Mouse (Mus musculus) liver, embryonic 16.5 days (tissue): ENCODE results near the gene Pabpc4. TPM values are rescaled to one million over a fixed set of nuclear protein-coding genes. Genes with fewer than 3 reads are reported as not detected.
A peak's percentile ranks its signal among the peaks of the same experiment; 100 is the strongest.

ENCODE experiments used
- ATAC-seq: fragments of 200-750 bp; cut with Nextera tagmentation; 2 replicates; pipeline ENCODE4 v1.8.0; 2017; ENCODE audit warnings: low read depth, mild to moderate bottlenecking, moderate number of reproducible peaks, moderate library complexity
- H3K27ac ChIP-seq: fragments of 300-500 bp; sonication (generic); 2 replicates; pipeline ENCODE4 v1.5.1; 2014; ENCODE audit warnings: mild to moderate bottlenecking, low read length
- H3K27me3 ChIP-seq: fragments of 300-500 bp; sonication (generic); 2 replicates; pipeline ENCODE4 v1.6.1; 2014; ENCODE audit warnings: low read depth, low read length, mixed read lengths; ENCODE audit not compliant: control insufficient read depth, insufficient read depth
- H3K36me3 ChIP-seq: fragments of 300-500 bp; sonication (generic); 2 replicates; pipeline ENCODE4 v1.6.1; 2014; ENCODE audit warnings: mild to moderate bottlenecking; ENCODE audit not compliant: control insufficient read depth, insufficient read depth
- H3K4me1 ChIP-seq: fragments of 300-500 bp; sonication (generic); 2 replicates; pipeline ENCODE4 v1.6.1; 2014; ENCODE audit warnings: low read depth, low read length, mixed read lengths; ENCODE audit not compliant: control insufficient read depth
- H3K4me2 ChIP-seq: fragments of 300-500 bp; sonication (generic); 2 replicates; pipeline ENCODE4 v1.6.1; 2014; ENCODE audit warnings: low read depth, low read length, mixed read lengths
- H3K4me3 ChIP-seq: fragments of 300-500 bp; sonication (generic); 2 replicates; pipeline ENCODE4 v1.5.1; 2014; ENCODE audit warnings: low read depth, mild to moderate bottlenecking, low read length
- H3K9ac ChIP-seq: fragments of 300-500 bp; sonication (generic); 2 replicates; pipeline ENCODE4 v1.6.1; 2014; ENCODE audit warnings: low read depth, low read length
- H3K9me3 ChIP-seq: fragments of 300-500 bp; sonication (generic); replicated peaks from 2 replicates; pipeline ENCODE4 v1.6.1; 2016; ENCODE audit warnings: low read length; ENCODE audit not compliant: control insufficient read depth
- WGBS: fragments of 180-500 bp; shearing (Covaris S2); extraction: QIAGEN DNeasy Blood & Tissue Kit; methylation state at CpG from one replicate; pipeline ENCODE4 v1.1.7; 2014; ENCODE audit not compliant: insufficient replicate concordance; 5-methylcytosine and 5-hydroxymethylcytosine counted together
- polyA plus RNA-seq: library from polyadenylated mRNA; unstranded; fragments of >200 nt; fragmentation: Nextera tagmentation; extraction: Ambion mirVana; gene quantifications from 2 replicates; pipeline ENCODE4 v1.2.1, GENCODE M21; 2015

Pabpc4 gene
- polyA plus RNA-seq, 1 experiment from 2014 or later: 73.8 TPM

GRCm38 (mm10) chr4:123228270-123228669, 33.9 kb upstream of the Pabpc4 start:
- no peak overlapping the region for H3K27ac ChIP-seq
- peaks cover 8% of the 10 kb centered on the region for H3K27me3 ChIP-seq
- H3K9me3 ChIP-seq: no peaks in the 10 kb centered on the region
- WGBS: 18% methylated on average over 2 of the region's 2 CpGs
- no peak overlapping the region for H3K9ac ChIP-seq
- ATAC-seq: no peak
- H3K36me3 ChIP-seq: no peaks in the 10 kb centered on the region
- H3K4me3 ChIP-seq: no peak overlapping the region
- no peaks in the 10 kb centered on the region for H3K4me1 ChIP-seq
- no peak overlapping the region for H3K4me2 ChIP-seq

GRCm38 (mm10) chr4:123229166-123229565, 33.0 kb upstream of the Pabpc4 start:
- WGBS: 47% methylated on average over 11 of the region's 11 CpGs
- peaks cover 17% of the 10 kb centered on the region for H3K27me3 ChIP-seq
- no peak overlapping the region for H3K4me2 ChIP-seq
- no peaks in the 10 kb centered on the region for H3K4me1 ChIP-seq
- no peak overlapping the region for H3K9ac ChIP-seq
- H3K4me3 ChIP-seq: no peak overlapping the region
- no peak overlapping the region for H3K27ac ChIP-seq
- H3K36me3 ChIP-seq: no peaks in the 10 kb centered on the region
- no peak for ATAC-seq
- no peaks in the 10 kb centered on the region for H3K9me3 ChIP-seq

- WGBS: 19% methylated on average over 3 of the region's 3 CpGs
- Histone ChIP-seq H3K27ac (no peak overlapping the region), H3K36me3 (no peaks in the 10 kb centered on the region), H3K4me2 (no peak overlapping the region), H3K27me3 (peaks cover 29% of the 10 kb centered on the region), H3K4me3 (no peak overlapping the region), H3K9ac (no peak overlapping the region), H3K9me3 (no peaks in the 10 kb centered on the region), H3K4me1 (no peaks in the 10 kb centered on the region)
- ATAC-seq: no peak
Measured at GRCm38 (mm10) chr4:123232841-123233240, 29.3 kb upstream of the Pabpc4 start.

GRCm38 (mm10) chr4:123233492-123234084, 28.6 kb upstream of the Pabpc4 start, which contains the start of gene Heyl:
Gene Heyl, plus strand, starts transcription at chr4:123233556.
- Histone ChIP-seq H3K9ac (peak within 1 kb of the TSS; percentile 32; the same call in 1 of the 2 replicates), H3K27ac (no peak within 1 kb of the TSS), H3K4me3 (peak within 1 kb of the TSS; percentile 50), H3K4me1 (no peaks in the 10 kb centered on the region), H3K36me3 (no peaks in the 10 kb centered on the region), H3K27me3 (peaks cover 36% of the 10 kb centered on the region), H3K4me2 (peak within 1 kb of the TSS; percentile 61), H3K9me3 (no peaks in the 10 kb centered on the region)
- WGBS: 4% methylated on average over 52 of the region's 52 CpGs
- peak; percentile 64 for ATAC-seq

- H3K36me3 ChIP-seq: no peaks in the 10 kb centered on the region
- no peaks in the 10 kb centered on the region for H3K9me3 ChIP-seq
- ATAC-seq: no peak
- H3K9ac ChIP-seq: no peak overlapping the region
- H3K4me2 ChIP-seq: no peak overlapping the region
- WGBS: 56% methylated on average over 9 of the region's 9 CpGs
- no peak overlapping the region for H3K4me3 ChIP-seq
- H3K4me1 ChIP-seq: no peaks in the 10 kb centered on the region
- H3K27me3 ChIP-seq: peaks cover 60% of the 10 kb centered on the region
- H3K27ac ChIP-seq: no peak overlapping the region
Measured at GRCm38 (mm10) chr4:123235835-123236430, 26.2 kb upstream of the Pabpc4 start.

- H3K9ac ChIP-seq: no peak overlapping the region
- H3K4me1 ChIP-seq: no peaks in the 10 kb centered on the region
- H3K27ac ChIP-seq: no peak overlapping the region
- WGBS: 60% methylated on average over 13 of the region's 13 CpGs
- peaks cover 60% of the 10 kb centered on the region for H3K27me3 ChIP-seq
- no peaks in the 10 kb centered on the region for H3K36me3 ChIP-seq
- H3K4me3 ChIP-seq: no peak overlapping the region
- no peak overlapping the region for H3K4me2 ChIP-seq
- H3K9me3 ChIP-seq: no peaks in the 10 kb centered on the region
- no peak for ATAC-seq
Measured at GRCm38 (mm10) chr4:123236431-123237031, 25.6 kb upstream of the Pabpc4 start.

- Histone ChIP-seq H3K36me3 (no peaks in the 10 kb centered on the region), H3K9ac (no peak overlapping the region), H3K4me1 (no peaks in the 10 kb centered on the region), H3K27me3 (peaks cover 58% of the 10 kb centered on the region), H3K4me3 (no peak overlapping the region), H3K4me2 (no peak overlapping the region), H3K27ac (no peak overlapping the region), H3K9me3 (no peaks in the 10 kb centered on the region)
- 54% methylated on average over 6 of the region's 6 CpGs for WGBS
- no peak for ATAC-seq
Measured at GRCm38 (mm10) chr4:123237386-123238266, 24.5 kb upstream of the Pabpc4 start.

- H3K27me3 ChIP-seq: peaks cover 41% of the 10 kb centered on the region
- no peaks in the 10 kb centered on the region for H3K36me3 ChIP-seq
- H3K4me2 ChIP-seq: peak overlapping the region; percentile 38
- ATAC-seq: peak; percentile 55; the same call in 1 of the 2 replicates
- peak overlapping the region; percentile 23 for H3K4me3 ChIP-seq
- no peak overlapping the region for H3K9ac ChIP-seq
- H3K9me3 ChIP-seq: no peaks in the 10 kb centered on the region
- WGBS: 14% methylated on average over 52 of the region's 58 CpGs
- no peaks in the 10 kb centered on the region for H3K4me1 ChIP-seq
- H3K27ac ChIP-seq: no peak overlapping the region
Measured at GRCm38 (mm10) chr4:123239361-123240203, 22.6 kb upstream of the Pabpc4 start.
